Mouse (Mus musculus) brain, adult 2 months (tissue): ENCODE measurements around the gene Tbl1x.
"Not testable (repeated sequence)": the region's sequence is repeated elsewhere in the genome, so short reads cannot be mapped to it uniquely, and the experiment has no call there.

Experiments
- DNase-seq: peaks from one replicate; pipeline ENCODE4 v3.0.0; 2011; ENCODE audit warnings: low read depth, low spot score

Gene Tbl1x

GRCm38 (mm10) chrX:77510371-77511300, at the start of gene Tbl1x:
Gene Tbl1x, plus strand, starts transcription at chrX:77511013.
- peak; percentile 77 for DNase-seq

GRCm38 (mm10) chrX:77469216-77469615, 41.6 kb upstream of the Tbl1x start:
- no peak for DNase-seq

DNA sequence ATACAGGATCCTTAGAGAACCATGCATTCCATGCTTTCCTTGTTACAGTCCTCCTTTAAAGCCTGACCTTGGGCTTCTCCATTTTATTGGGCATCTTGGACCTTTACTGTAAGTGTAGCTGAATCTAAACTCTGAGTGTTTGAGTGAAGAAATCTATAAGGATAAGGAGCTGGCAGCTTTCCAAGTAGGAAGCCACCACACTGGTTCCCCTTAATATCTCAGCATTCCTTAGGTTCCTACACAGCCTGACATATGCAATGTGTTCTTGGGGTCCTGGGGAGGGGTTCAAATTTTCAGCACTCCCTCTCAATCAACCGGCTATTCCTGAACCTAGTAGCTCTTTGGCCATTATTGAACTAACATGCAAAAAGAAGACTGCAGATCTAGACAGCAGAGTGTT, 38.0 kb upstream of the Tbl1x start:
- no peak for DNase-seq

DNA sequence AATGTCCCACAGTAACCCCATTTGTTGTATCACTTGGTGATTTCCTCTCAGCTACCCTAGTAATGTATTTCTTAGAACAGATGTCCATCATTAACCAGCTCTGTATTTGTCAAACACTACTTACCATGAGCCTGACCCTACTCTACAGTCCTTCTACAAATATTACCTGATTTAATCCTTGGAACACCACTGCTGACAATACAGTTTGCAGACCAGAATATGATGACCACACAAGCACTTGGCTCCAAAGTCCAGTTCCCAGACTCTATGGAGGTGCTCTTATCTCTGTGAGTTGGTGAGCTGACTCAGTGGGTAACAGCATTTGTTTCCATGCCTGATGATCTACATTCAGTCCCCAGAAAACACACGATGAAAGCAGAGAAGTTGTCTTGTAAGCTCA, 37.3 kb upstream of the Tbl1x start:
- DNase-seq = no peak

DNA sequence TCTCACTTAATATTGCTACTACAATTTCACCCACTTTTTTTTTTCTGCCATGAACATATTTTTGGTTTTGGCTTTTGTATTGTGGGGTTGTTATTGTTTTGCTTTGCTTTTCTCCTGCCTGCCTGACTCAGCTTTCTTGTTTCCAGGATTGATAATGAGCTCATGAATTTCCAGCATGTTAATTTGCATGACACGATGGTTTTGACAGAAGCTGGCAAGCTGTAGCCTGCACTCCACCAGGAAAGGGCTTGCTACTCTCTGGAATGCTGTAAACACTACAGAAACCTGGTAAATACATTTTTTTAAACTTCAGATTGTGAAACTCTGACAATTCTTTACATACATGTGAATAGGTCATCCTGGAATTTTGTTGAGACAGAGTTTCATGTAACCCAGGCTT, 36.3 kb upstream of the Tbl1x start:
- DNase-seq = peak; percentile 39

GRCm38 (mm10) chrX:77477526-77477925, 33.3 kb upstream of the Tbl1x start:
- DNase-seq = peak; percentile 45

- DNase-seq = peak; percentile 65
These were observed 22.7 kb upstream of the Tbl1x start for GRCm38 (mm10) chrX:77487922-77488799.

DNA sequence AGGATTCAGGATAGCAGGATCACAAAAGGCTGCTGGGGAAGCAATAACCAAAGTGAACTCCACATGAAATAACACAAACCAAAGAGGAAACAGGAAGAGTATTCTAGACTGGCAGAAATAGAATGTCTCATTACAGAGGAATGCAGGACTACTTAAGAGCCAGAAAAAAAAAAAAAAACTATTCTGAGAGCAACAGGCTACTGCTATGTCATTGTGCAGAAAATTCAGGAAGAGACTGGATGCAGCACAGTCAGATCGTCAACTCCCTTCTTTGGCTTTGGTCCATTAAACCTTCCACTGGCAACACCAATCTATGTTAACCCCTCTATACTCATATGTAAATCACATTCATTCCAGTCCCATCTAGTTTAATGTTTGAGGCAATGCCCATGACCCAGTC, 20.7 kb upstream of the Tbl1x start:
- DNase-seq = no peak

DNA sequence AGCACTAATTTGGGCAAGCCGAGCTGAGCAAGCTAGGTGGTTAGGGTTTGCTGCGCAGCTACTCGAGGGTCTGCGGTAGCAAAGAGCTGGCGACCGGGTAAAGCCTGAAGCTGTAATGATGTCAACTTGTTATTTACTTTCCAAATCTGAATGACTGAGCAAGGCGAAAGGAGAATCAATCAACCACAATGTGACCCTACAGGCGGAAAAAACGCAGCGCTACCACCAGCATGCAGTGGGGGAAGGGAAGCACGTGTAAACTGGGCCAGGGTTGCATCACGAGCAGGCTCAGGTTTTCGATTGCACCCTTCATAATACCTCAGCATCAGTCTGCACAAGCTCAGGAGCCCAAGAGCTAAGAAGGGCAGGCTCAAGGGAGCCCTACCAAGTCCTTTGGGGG, 1.7 kb upstream of the Tbl1x start:
- DNase-seq = peak; percentile 96

DNA sequence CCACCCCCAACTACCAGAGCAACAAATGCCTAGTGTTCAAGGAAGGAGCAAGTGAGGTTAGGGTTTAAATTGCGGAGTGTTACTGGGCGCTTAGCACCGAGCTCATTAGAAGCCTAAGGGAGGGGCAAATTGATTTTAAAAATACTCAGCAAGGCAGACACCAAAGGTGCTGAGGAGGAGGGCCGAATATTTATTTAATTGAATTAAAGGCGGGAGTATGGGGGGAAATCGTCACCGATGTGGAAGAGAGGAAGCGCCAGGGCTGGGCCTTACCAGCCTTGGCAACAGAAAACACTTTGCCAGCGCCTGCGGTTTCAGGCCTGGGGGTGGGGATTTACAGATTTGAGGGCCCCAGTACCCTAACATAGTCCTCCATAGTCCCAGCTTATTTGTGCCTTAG, 1.0 kb upstream of the Tbl1x start:
- peak; percentile 43 for DNase-seq

- DNase-seq = peak; percentile 34
These were observed 634 bp downstream of the Tbl1x start for GRCm38 (mm10) chrX:77511301-77511993.

DNA sequence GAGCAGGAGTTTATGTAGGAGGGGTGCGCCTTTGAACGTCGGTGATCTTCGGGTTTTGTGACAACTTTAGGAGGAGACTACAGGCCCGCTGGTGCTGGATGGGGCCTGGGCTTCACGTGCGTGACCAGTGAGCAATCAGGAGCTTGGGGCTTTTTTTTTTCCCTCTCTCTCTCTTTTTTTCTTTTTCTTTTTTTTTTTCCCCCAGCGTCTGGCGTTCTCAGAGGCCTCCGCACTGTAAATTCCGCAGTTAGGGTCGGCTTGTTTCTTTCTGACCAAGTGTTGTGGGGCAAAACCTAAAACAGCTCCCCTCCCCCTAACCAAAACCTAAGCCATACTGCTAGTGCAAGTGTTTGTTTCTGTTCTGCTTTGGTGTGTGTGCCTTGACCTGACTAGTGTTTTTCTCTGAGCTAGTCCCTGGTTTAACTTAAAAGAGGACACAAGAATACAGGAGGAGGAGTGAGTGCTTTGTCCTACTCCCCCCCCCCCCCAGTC, 1.2 kb downstream of the Tbl1x start:
- DNase-seq = no peak

GRCm38 (mm10) chrX:77517274-77518085, 6.7 kb downstream of the Tbl1x start:
- no peak for DNase-seq

DNA sequence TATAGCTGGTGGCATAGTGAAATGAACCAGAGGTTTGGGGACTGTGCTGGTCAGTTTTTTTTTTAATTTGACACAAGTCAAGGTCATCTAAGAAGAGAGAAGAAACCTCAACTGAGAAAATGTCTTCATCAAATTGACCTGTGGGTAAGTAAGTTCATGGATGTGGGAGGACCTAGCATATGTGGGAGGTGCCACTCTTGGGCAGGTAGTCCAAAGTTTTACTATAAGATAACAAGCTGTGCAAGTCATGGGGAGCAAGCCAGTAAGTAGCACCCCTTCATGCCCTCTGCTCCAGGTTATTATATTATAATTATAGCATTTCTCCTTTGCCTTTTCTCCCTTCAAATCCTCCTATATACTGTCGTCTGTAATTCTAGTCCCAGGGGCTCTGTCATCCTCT, 8.1 kb downstream of the Tbl1x start:
- no peak for DNase-seq

GRCm38 (mm10) chrX:77522842-77523375, 12.1 kb downstream of the Tbl1x start:
- no peak for DNase-seq

DNA sequence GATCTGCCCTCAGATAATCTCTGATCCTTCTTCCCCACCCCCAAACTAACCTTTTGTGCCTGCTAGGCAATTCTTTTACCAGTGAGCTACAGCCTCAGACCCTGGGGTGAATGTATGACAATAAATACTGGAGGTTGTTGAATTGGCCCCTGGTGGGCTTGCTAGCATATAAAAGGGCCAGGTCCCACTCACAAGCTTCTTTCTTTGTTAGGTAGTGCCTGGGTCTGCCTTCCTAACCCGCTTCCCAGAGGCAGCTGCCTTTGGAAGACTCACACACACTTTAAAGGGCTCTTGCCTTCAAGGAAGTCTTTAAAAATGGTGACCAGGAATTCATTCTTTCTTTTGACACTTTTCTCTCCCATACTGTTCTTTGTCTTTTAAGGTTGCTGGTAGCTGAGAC, 14.4 kb downstream of the Tbl1x start:
- no peak for DNase-seq

DNA sequence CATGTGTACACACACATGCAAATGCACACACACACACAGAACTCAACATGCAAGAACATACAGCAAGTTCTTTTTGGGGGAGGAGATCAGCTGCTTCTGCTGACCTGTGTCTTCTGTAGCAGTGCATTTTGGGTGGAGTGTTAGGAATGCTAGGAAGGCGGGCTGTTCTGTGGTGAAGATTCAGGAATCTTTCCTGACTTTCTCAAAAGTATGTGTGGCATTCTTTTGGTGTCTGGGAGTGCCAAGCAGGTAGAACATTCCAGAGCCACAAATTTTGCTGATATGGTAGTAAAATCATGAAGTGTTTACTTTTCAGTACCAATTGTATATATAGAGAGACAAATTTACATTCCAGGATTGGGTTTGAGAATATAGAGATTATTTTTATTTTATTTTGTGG, 17.6 kb downstream of the Tbl1x start:
- DNase-seq = no peak

GRCm38 (mm10) chrX:77530997-77531396, 20.2 kb downstream of the Tbl1x start:
- DNase-seq = no peak

DNA sequence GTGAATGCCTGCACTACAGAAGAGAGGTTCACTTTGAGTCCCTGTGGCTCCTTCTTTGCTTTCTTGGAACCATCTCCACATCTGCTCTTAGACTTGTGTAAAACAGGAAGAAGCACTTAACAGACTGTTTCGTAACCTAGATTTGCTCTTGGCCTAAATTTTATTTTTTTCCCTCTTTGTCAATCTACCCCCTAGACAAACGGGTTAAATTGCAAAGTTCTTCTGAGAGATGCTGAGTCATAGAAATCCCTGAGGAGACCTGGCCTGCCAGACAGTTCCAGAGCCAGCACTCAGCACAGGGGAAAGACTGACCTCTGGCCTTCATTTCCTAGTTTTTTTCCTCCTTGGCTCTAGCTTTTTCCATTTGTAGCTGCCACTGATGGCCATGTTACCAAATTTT, 23.1 kb downstream of the Tbl1x start:
- DNase-seq = peak; percentile 44

DNA sequence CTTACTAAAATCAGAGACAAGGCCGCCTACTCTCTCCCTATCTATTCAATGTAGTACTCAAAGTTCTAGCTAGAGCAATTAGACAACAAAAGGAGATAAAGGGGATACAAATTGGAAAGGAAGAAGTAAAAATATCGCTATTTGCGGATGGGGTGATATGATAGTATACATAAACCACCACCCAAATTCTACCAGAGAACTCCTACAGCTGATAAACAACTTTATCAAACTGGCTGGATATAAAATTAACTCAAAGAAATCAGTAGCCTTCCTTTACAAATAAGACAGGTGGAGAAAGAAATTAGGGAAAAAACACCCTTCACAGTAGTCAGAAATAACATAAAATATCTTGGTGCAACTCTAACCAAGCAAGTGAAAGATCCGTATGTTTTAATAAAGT, 29.0 kb downstream of the Tbl1x start:
- DNase-seq = not testable (repeated sequence)

- no peak for DNase-seq
These were observed 33.2 kb downstream of the Tbl1x start for GRCm38 (mm10) chrX:77544003-77544402.
